Mouse (Mus musculus) G1E (cell line): Measurements from ENCODE around the gene Vmn2r41. TPM values are rescaled to one million over a fixed set of nuclear protein-coding genes. Genes with fewer than 3 reads are reported as not detected.
"Not testable (repeated sequence)": the region's sequence is repeated elsewhere in the genome, so short reads cannot be mapped to it uniquely, and the experiment has no call there.

Experiments
- ATAC-seq: 2 replicates; pipeline ENCODE4 v1.8.0; 2016; ENCODE audit warnings: mild to moderate bottlenecking; ENCODE audit not compliant: insufficient number of reproducible peaks, poor library complexity, low FRiP score, severe bottlenecking; ENCODE audit errors: extremely low read depth
- DNase-seq: peaks from one replicate; pipeline ENCODE4 v3.0.0; 2012; ENCODE audit warnings: low spot score
- H3K27me3 ChIP-seq: 2 replicates; pipeline ENCODE4 v1.6.1; 2012; ENCODE audit warnings: mild to moderate bottlenecking, low read length, inconsistent platforms; ENCODE audit not compliant: insufficient read depth
- H3K36me3 ChIP-seq: replicated peaks from 2 replicates; pipeline ENCODE3; 2012; ENCODE audit warnings: mild to moderate bottlenecking, inconsistent platforms
- H3K4me1 ChIP-seq: 2 replicates; pipeline ENCODE4 v1.6.1; 2012; ENCODE audit warnings: low read depth, low read length, inconsistent platforms, mixed read lengths; ENCODE audit not compliant: insufficient read depth
- H3K4me3 ChIP-seq: 2 replicates; pipeline ENCODE4 v1.5.1; 2012; ENCODE audit warnings: low read depth, mild to moderate bottlenecking, inconsistent platforms, low read length, moderate library complexity, mixed read lengths
- H3K9me3 ChIP-seq: replicated peaks from 2 replicates; pipeline ENCODE4 v1.6.1; 2012; ENCODE audit warnings: inconsistent platforms
- polyA plus RNA-seq: library from polyadenylated mRNA; stranded (reverse); fragments of >175 nt; gene quantifications from 2 replicates; pipeline ENCODE4 v1.2.3, GENCODE M21; 2012
- total RNA-seq, 2 experiments: library from RNA; stranded (forward) in 1 of 2; stranded (reverse) in 1 of 2; fragments of 200-1000 nt in 1 of 2; fragments of >200 nt in 1 of 2; fragmentation: Nextera tagmentation in 1 of 2; gene quantifications; 2 replicates each; pipeline ENCODE4 v1.2.3; 2014 to 2017

Gene Vmn2r41
- total RNA-seq (2014; fragmentation: Nextera tagmentation) (not detected in 2 replicates), total RNA-seq (2017) (0.05 TPM in 1 of 2 replicates, not detected in the other), polyA plus RNA-seq (not detected in 2 replicates)

GRCm38 (mm10) chr7:8161554-8161953 lies at the start of gene Vmn2r41:
Gene Vmn2r41, minus strand, starts transcription at chr7:8161654.
- H3K4me1 ChIP-seq, H3K4me3 ChIP-seq, DNase-seq, H3K9me3 ChIP-seq, H3K27me3 ChIP-seq, ATAC-seq, H3K36me3 ChIP-seq: not testable (repeated sequence)

GRCm38 (mm10) chr7:8200220-8200619 lies 38.8 kb upstream of the Vmn2r41 start, which contains the start of gene Vmn2r42:
Gene Vmn2r42, minus strand, starts transcription at chr7:8200320.
- H3K27me3 ChIP-seq, DNase-seq, H3K4me3 ChIP-seq, H3K36me3 ChIP-seq, ATAC-seq, H3K4me1 ChIP-seq, H3K9me3 ChIP-seq: not testable (repeated sequence)

GRCm38 (mm10) chr7:8092871-8093270 lies 68.6 kb downstream of the Vmn2r41 start:
- not testable (repeated sequence) for H3K4me1 ChIP-seq, DNase-seq, ATAC-seq, H3K27me3 ChIP-seq, H3K9me3 ChIP-seq, H3K36me3 ChIP-seq, H3K4me3 ChIP-seq

Other genes starting within 250 kb of the Vmn2r41 start
- not detected in 2 replicates for gene Vmn2r42, start 38.7 kb upstream of the Vmn2r41 start, total RNA-seq (2014; fragmentation: Nextera tagmentation)
- gene Vmn2r42, start 38.7 kb upstream of the Vmn2r41 start, total RNA-seq (2017): 0.12 and 0.49 TPM in 2 replicates
- gene Vmn2r42, start 38.7 kb upstream of the Vmn2r41 start, polyA plus RNA-seq: not detected in 2 replicates
- gene Vmn2r43, start 98.9 kb upstream of the Vmn2r41 start, total RNA-seq (2014; fragmentation: Nextera tagmentation): not detected in 2 replicates
- 0.05 and 0.06 TPM in 2 replicates for gene Vmn2r43, start 98.9 kb upstream of the Vmn2r41 start, total RNA-seq (2017)
- gene Vmn2r43, start 98.9 kb upstream of the Vmn2r41 start, polyA plus RNA-seq: not detected in 2 replicates
- not detected in 2 replicates for gene Vmn2r44, start 221.7 kb upstream of the Vmn2r41 start, total RNA-seq (2014; fragmentation: Nextera tagmentation)
- gene Vmn2r44, start 221.7 kb upstream of the Vmn2r41 start, total RNA-seq (2017): 0.17 and 0.38 TPM in 2 replicates
- gene Vmn2r44, start 221.7 kb upstream of the Vmn2r41 start, polyA plus RNA-seq: 0.01 TPM in 1 of 2 replicates, not detected in the other